Mouse (Mus musculus) left cerebral cortex, adult 8-10 months (tissue): ENCODE measurements around the gene Cmip. TPM values are rescaled to one million over a fixed set of nuclear protein-coding genes. Genes with fewer than 3 reads are reported as not detected.

Source experiments
- DNase-seq, 2 experiments: peaks; one replicate each; pipeline ENCODE4 v3.0.0; 2022; ENCODE audit warnings: low spot score in 2 of 2
- total RNA-seq, 4 experiments: library from RNA; stranded (reverse); gene quantifications; 2 replicates each; pipeline ENCODE4 v1.2.4; 2022

Gene Cmip
- total RNA-seq, 4 experiments from 2014 or later: 268 to 292 (median 275) TPM

DNA sequence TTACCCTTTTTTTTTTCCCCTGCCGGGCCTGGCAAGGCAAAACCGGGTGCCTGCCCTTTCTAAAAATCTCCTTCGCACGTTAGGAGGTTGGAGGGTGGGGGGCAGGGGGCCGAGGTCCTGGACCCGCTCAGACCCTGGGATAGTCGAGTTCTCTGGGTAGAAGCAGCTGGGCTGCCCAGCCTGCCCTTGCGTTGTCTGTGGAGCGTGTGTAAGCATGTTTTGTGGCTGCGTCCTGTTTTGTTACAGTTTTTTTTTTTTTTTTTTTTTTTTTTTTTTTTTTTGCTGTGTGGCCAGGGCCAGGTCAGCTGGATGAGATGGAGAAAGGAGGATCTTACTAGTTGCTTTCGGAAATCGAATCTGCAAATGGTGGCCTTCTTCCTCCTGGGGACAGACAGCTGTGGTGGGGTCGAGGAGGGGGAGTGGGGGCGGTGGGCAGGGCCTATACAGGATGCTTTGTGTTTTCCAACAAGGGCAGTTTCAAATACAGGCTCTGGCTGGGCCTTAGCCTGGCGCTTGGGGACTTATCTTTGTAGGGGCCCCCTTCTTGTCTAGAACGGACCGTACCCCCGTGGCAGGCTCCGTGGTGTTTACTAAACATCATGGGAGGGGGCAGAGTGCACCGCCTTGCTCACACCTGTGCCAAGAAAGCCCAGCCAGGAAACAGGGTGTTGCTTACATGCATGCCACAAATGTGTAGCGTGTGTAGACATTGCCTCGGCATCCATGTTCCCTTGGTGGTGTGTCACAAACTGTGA, 1.1 kb downstream of the Cmip start:
- DNase-seq: no peak

DNA sequence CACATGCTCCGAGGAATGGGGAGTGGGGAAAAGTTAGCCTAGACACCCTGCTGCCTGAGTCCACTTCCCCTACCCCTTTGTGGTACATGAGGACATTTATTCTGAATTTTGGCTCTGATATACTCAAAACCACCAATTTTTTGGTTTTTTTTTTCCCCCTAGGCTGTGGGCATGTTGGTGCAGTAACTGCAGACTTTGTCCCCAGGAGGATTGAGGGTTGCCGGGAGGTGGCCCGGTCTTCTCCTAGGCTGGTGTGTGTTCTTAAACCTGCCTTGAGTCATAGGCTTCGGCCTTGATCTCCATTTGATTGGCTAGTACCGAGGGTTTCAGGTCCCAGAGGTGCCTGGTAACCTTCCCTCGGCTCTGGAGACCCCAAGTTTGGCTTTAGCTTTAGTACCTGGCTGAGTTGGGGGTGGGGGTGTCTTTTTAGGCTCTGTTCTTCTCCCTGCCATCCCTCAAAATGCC, 1.7 kb downstream of the Cmip start:
- no peak for DNase-seq

DNA sequence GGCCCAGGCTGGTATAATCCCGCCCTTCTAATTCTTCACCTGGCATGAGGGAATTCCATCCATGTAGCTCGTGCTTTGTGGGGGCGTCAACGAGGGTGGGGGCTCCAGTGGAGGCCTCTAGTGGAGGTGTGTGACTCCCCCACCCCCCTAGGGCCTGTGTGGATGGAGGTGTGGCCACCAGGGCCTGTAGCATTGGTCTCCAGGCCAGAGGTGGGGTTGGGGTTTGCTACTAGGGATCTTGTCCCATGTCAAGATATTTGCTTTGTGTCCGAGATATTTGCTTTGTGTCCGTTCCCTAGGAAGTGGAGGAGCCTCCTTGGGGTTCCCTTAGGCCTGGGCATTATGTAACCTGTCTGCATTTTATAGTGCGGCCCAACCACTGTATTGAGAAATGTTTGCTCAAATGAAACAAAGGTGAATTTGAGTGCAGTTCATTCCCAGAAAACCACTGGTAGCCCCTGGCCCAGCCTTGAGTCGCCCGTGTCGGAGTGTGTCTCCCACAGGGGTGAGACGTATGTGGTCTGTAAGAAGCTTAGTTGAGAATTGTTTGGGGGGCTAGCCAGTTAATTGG, 2.7 kb downstream of the Cmip start:
- DNase-seq: peak in 1 of 2 experiments; percentile 45

DNA sequence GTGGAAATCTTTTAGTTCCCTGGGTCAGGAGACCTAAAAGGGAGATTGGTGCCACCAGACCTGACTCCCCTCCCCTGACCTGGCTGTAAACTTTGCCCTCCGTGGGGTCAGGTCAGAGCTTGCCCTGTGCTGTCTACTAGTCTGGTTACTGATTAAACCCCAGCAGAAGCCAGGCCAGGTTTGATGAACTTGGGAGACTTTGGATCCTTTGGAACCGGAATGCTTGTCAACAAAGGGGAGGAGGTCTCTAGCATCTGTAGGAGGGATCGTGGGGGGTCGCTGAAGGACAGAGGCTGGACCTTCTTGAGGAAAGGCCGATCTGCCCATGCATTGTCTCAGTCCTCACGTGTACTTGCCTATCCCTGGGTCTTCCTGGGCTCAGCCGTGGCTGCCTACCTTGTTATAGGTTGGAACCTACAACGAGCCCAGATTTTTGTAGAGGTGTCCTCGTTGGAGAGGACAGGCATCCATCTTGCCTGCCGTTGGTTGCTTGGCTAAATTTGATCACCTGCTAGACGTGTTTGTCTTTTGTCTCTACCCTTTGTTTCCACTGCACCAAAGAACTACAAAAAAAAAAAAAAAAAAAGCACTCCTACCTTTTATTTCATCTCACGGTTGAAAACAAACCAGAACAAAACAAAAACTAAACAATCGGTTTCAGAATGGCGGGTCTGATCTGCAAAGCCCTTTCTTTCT, 3.5 kb downstream of the Cmip start:
- DNase-seq: no peak

DNA sequence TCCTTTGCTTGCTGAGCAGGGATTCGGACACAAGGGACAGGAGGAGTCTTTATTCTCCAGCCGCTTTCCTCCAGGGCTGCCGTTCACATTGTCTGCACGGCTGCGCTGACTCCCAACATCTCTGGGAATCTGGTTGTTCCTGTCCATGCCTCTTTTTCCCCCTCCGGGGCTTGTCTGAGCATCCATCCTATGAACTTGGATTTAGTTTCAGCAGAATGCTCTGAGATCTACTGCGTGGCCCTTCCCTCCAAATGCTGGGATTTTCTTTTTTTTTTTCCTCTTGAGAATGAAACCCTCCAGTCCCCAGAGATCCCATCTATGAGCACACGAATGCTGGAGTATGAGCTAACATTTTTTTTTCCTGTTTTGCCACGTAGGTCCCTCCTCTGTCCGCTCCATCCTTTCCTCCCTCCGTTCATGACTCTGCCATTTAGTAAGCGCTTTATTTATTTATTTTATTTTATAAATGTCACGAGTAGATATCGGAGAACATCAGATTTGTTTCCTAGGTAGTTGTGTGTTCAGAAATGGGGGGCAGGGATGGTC, 4.1 kb downstream of the Cmip start:
- DNase-seq: no peak

DNA sequence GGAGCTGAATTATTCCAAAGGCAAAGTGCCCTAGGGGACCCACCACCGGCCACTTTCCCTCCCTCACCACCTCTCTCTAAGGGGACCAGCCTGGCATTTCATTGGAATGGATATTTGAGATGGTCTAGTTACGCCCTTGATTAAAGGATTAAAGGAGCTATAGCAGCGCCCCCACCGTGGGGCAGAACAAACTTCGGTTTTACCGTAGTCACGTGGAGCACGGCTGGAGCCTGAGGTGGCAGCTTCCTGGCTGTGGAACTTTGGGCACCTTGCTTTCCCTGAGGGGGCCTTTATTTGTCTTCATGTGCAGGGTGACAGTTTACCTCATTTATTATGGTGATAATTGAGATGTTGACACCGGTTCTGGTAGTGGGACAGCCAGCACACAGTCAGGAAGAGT, 4.8 kb downstream of the Cmip start:
- DNase-seq: no peak

DNA sequence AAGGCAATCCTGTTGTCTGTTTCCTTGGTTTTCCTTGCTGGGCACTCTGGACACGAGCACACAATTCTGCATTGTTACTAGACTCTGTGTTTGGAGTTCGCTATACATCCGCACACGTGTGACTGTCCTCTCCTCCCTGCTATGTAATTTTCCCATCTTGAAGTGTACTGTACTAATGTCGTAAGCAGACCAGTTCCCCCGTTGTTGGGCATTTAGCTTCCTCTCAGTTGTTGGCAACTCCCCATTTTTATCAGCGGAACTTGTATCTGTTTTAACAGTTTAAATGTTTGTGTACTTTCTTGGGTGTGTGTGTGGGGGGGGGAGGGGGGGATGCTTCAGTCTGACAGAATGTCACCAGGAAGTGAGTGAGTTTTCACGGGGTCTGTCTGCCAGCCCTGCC, 5.8 kb downstream of the Cmip start:
- DNase-seq: no peak

DNA sequence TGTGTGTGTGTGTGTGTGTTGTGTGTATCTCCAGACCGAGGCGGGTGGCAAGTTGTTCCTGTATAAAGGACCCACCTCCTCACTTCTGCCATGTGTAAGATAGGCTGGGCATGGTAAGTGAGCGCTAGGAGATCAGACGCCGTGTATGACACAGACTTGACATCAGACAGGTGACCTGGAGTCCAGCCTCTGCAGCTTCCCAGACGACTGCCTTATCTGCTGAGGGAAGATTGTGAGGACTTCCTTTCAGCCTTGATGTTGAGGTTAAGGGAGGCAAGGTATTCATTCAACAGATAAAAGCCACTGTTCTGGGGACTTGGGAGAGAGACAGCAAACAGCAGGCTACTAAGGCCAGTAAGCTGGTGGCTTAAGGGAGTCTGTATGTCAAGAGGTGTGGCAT, 6.6 kb downstream of the Cmip start:
- DNase-seq: no peak

DNA sequence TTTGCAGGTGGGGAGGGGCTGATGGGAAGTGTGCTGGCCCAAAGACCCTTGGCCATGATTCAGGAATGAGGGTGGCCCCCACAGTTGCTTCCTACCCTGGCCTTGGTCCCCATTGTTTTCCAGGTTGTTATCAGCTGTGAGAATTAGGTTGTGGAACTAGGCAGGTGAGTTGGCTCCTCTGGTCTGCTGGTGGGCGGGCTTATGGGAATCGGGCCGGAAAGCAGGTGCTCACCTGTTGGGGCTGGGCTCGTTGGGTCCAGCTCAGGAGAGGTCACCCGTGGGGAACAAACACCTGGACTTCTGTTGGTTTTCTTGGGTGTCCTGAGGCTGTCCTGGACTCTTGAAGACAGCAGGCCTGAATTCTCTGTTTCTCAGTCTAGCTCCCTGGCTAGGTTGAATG, 8.2 kb downstream of the Cmip start:
- DNase-seq: no peak

DNA sequence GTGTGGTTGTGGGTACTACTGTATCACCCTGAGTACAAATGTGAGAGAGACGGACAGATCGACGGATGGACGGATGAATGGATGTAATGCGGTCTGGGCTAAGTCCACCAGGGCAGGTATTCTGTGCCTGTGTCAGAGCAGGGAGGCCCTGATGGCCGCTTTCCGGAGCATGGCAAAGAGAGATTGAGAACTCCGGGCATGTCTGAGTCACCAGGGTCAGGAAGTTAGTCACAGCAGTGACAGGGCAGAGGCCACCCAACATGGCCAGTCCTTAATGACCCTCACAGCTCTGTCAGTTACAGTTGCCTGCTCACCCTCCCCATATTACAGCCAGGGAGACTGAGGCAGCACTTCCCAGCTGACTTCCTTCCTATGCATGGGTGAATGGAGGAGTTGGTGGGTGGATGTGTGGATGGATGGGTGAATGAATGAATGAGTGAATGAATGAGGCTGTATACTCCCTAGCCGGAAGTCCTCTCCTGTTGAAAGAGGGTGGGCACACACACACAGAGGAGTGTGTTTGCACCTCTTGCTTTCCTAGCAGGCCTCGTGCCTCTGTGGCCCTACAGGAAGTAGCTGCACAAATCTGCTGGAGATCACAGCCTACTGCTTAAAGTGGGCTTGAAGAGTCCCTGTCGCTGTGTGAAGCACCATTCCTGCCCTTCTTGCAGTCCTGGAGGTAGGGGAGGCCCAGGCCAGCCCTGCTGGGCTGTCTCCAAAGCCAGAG, 10.7 kb downstream of the Cmip start:
- DNase-seq: no peak

DNA sequence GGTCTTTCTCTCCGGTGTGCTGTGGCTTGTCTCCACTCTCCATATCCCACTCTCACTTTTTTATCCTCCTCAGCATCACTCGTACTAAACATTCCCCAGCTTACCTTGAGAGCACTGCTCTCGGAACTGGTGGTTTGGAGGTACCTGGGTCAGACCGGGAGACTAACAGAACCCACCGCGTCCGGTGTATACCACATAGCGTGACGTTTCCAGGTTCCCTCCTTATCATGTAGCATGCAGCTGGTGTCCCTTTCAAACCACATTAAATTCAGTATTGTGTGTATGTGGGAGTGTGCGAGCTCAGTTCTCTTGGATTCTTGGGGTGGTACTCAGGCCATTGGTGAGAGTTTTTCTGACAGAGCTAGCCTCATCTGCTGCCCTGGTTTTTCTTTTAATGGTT, 21.4 kb downstream of the Cmip start:
- no peak for DNase-seq

DNA sequence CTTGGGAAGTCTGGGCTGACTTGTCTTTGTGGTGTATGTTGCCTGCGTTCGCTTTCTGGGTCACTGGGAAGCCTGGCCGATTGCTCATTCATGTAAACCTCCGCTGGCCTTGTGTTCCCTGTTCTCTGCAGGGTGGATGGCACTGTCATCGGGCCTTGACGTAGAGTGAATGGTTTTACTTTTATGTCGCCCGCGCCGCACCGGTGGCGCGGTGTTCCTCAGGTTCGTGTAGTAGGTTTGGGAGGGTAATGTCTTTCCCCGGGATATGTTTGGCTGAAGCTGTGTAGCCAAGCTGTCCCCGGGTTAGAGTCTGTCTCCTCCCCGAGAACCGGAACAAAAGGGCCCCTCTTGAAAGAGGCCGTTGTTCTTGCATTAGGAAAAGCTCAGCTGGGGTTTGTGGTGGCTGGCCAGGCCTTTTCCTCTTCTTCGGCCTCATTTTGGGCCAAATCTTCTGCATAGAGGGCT, 21.8 kb downstream of the Cmip start:
- peak in 1 of 2 experiments; percentile 57 for DNase-seq

DNA sequence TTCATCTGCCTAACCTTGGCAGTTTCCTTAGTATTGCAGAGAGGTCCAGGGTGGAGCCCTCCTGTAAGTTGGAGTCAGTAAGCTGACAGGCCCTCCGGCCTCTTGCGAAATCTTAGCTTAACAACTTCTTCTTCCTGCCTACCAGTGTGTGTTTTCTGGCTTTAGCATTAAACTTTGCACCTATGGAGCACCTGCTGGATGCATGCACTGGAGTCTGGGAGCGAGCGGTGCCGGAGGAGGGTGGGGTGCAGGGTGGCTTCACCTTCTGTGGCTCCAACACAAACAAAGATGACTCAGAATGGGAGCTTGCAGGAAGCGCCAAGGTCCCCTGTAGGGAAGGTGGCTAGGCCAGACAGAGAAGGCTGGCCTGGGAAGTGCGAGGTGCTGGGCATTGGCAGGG, 23.6 kb downstream of the Cmip start:
- DNase-seq: no peak

DNA sequence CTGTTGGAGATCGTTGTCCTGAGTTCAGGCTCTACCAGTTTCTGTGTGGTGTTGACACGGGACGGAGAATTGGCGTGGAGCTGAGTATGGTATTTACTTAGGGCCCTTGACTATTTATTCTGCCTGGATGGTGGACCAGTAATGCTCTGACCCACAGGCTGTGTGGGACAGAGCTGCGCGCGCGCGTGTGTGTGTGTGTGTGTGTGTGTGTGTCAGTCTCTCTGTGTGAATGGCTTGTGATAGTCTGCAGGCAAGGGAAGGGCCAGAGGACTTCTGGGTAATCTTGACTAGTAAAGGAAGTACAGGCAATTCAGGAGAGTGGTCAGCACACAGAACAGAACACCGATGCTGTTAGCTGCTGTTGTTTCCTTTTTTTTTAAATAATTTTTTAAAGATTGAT, 24.8 kb downstream of the Cmip start:
- DNase-seq: no peak

DNA sequence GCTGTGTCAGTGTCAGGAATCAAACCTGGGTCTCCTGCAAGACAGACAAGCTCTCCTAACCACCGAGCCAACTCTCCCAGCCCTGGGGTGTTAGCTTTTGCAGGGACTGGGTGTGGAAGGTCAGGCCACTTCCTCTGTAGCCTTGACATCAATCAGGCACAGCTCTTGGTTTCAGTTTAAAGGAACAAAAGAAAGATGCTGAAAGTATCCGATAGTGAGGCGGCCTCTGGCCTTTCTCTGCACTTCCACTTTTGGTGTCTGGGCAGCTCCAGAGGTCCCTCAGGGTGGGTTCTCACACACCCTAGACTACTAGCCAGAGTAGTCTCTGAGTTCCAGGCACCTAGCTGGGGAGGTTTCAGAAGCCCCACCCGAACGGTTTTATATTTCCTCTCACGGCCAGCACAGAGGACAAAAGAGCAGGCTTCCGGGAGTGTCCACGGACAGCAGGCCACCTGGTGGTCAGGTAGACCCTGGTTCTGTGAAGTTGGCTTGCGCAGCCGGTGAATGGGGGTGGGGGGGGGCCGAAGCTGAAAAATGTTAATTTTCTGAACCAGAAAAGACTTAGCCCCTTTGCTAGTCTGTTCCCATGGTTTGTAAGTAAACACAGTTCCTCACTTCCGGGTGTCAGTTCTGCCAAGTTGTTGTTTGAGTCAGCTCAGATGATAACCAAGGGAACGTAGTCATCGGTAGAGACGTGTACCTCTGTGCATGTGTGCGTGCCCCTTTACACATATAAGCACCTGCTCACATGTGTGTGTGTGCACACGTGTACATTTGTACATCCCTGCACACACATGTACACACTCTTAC, 25.5 kb downstream of the Cmip start:
- no peak for DNase-seq

DNA sequence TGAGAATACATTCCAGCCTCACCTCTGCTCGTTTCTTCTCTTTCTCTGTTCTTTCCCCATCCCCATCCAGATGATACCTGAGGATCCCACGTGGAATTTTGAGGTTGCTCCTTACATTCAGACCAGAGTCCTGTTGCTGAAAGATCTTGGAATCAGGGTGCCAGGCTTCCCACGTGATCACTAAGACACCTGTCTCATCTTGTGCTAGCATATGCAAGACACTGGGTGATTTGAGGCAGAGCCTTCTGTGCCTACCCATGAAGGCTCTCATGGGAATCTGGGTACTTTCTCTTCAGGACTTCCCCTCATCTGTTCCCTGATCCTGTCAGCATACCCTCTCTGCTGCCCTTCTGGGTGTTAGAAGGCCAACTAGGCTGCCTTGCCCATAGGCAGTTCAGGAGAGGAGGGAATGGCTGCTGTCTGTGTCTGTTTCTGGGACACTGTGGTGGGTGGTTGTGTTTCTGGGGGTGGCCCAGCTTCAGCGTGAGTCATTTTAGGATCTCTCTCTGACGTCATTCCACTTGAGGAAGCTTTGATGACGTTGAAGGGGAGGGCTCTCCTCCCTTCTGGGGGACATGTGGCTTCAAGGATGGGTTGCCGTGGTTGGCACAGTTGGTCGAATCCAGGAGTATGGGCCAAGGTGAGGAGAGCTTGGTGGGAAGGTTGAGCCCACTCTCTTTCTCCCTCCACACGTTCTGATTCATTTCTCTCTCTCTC, 28.1 kb downstream of the Cmip start:
- no peak for DNase-seq

DNA sequence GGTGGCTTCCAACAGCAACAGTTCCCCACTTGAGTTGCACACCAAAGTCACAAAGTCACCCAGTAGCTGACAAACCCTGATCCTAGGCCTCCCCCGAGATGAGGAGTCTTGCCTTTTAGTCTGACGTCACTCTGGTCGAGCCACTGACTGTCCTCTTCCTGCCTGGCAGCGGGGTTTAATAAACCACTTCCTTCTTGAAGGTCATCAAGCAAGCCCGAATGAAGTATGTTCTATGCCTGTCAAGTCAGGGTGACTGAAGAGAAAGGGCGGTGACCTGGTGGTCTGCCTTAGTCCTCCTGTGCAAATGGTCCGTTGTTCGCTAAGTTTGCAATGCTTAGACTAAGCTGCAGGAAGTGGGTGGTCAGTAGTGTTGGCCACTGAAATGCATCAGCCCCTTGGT, 31.1 kb downstream of the Cmip start:
- no peak for DNase-seq

DNA sequence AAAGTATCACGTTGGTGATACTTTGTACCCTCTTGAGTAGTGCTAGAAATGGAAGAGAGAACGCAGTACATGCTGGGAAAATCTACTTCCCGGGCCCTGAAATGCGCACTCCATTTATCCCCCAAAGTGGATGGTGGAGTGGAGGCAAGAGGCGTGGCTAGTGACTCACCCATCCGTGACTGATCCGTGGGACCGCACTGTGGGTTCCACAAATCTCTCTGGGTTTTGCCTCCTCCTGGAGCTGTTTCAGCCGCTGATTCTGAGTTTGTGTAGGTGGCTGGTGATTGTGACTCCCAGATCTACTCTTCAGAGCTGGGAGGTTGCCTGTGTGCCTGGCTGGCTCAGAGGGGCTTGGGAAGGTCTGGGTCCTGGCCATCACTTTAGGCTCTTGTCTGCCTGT, 32.2 kb downstream of the Cmip start:
- DNase-seq: peak in 1 of 2 experiments; percentile 69

DNA sequence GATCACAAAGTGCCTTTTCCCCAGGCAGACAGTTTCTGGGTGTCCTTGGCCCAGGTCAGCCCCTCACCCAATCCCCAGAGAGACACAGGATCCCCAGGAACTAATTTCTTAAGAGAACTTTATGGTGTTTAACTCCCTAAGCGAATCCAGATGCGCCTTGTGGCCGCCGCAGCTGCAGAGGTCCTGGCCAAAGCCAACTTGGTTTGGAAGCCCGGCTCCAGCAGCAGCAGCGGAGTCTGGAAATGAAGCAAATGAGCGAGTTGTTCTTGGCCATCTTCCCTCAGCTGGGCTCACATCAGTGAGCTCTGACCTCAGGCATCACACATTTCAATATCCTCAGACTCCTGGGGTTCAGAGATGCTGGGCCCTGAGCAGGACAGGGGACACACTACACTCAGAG, 33.6 kb downstream of the Cmip start:
- no peak for DNase-seq

DNA sequence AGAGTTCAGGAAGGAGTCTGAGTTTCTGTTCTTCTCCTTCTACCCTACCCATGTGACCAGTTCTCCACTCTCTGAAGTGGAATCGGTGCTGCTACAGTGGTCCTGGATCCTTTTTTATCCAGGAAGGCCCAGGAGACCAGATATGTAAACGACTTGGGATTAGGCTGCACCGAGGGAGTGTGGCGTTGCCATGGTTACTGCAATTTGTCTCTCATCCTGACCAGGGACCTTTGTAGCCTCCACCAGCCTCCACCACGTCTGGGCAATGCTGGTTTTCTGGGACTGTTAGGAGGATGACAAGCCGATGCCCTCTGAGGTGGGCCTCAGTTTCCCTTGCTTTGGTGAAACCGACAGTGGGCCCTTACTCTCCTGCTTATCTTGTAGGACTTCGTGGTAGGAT, 35.4 kb downstream of the Cmip start:
- DNase-seq: no peak
